Mouse (Mus musculus) brain, embryonic 14.5 days (tissue): ENCODE results near the gene Ints6. TPM values are rescaled to one million over a fixed set of nuclear protein-coding genes. Genes with fewer than 3 reads are reported as not detected.

Experiments
- DNase-seq: peaks from one replicate; pipeline ENCODE4 v3.0.0-alpha.2; 2011; ENCODE audit warnings: low read depth
- CTCF ChIP-seq: fragments of 200-500 bp; IDR thresholded peaks from 2 replicates; pipeline ENCODE4 v1.5.1; 2012; ENCODE audit warnings: inconsistent platforms, mild to moderate bottlenecking, moderate library complexity, borderline replicate concordance; ENCODE audit not compliant: insufficient read depth, insufficient read length; ENCODE audit errors: extremely low read depth
- POLR2A ChIP-seq: fragments of 200-500 bp; IDR thresholded peaks from 2 replicates; pipeline ENCODE4 v1.6.1; 2012; ENCODE audit warnings: mild to moderate bottlenecking, inconsistent platforms, borderline replicate concordance; ENCODE audit not compliant: poor library complexity, insufficient read depth, insufficient read length, severe bottlenecking; ENCODE audit errors: extremely low read depth
- polyA plus RNA-seq: library from polyadenylated mRNA; depleted of rRNA; stranded (reverse); fragments of >200 nt; gene quantifications from 2 replicates; pipeline ENCODE4 v1.2.3, GENCODE M21; 2012; rRNA removed

The Ints6 gene
- polyA plus RNA-seq: 14.0 and 17.4 TPM in 2 replicates

- TF ChIP-seq POLR2A: peak; percentile 98
- no peak for TF ChIP-seq CTCF
- DNase-seq: peak; percentile 100
Measured at GRCm38 (mm10) chr14:62761036-62761881, at the start of gene Ints6. Ints6 (minus strand) TSS chr14:62761169.

GRCm38 (mm10) chr14:62808661-62809523, 47.9 kb upstream of the Ints6 start:
- DNase-seq: no peak
- TF ChIP-seq POLR2A (no peak), CTCF (no peak)

DNA sequence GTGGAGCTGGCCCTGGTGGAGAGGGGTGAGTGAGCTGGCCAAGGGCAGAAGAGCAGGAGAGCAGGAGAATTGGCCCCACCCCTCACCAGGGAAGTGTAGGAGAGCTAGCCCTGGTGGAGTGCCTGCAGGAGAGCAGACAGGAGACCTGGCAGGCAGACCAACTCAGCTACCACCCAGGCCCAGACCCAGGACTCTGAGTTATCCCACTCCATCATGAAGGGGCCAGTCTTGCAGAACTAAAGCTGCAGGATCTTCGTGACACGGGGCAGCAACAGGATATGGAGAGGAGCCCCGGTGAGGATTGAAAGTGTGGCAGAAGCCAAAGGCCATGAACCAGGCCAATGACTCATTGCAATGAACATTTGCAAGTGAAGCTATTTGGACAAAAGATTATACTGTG, 46.0 kb upstream of the Ints6 start:
- TF ChIP-seq CTCF (no peak), POLR2A (no peak)
- no peak for DNase-seq

- DNase-seq: no peak
- TF ChIP-seq POLR2A (no peak), CTCF (no peak)
Measured at GRCm38 (mm10) chr14:62803204-62803603, 42.2 kb upstream of the Ints6 start.

GRCm38 (mm10) chr14:62800791-62801190, 39.8 kb upstream of the Ints6 start:
- TF ChIP-seq POLR2A: no peak
- TF ChIP-seq CTCF: no peak

GRCm38 (mm10) chr14:62798608-62799101, 37.7 kb upstream of the Ints6 start:
- TF ChIP-seq POLR2A (no peak), CTCF (no peak)
- peak; percentile 31 for DNase-seq

More at GRCm38 (mm10) chr14:62800791-62801190, 39.8 kb upstream of the Ints6 start:
- DNase-seq: no peak

DNA sequence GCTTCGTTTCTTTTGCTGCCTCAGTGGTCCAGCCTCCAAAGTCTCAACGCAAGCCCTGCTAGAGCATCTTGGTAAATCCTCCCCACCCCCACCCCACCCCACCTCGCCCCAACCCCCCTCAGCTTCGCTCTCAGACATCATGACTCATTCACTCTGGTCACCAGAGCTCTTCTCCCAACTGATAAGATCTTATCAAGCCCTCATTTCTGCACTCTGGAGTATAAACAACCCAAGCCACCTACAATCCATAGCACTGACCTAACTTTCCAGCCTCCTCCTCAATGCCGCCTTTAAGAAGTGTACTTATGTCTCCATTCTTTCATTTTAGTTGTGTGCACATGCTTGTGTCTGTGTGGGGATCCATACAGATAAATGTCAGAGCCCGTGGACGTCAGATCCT, 34.8 kb upstream of the Ints6 start:
- no peak for TF ChIP-seq CTCF
- no peak for TF ChIP-seq POLR2A
- no peak for DNase-seq

DNA sequence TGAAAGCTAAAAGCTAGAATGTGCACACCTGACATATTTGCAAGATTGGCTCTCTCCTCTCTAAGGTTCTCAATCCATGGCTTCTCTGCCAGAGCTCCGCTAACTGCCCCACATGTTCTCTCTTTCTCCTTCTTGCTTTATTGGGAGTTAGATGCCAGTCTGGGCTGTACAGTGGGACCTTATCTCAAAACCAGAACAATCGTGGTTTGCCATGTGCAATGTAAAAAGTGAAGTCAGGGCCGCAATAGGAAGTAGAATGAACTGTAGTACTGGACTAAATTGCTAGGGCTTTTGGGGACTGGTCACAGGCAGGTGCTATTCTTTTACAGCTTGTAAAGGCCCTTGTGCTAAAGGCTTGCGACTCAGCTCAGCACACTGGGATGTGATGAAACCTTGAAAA, 28.3 kb upstream of the Ints6 start:
- TF ChIP-seq CTCF: no peak
- TF ChIP-seq POLR2A: no peak
- DNase-seq: no peak

GRCm38 (mm10) chr14:62782981-62783380, 22.0 kb upstream of the Ints6 start:
- no peak for DNase-seq

DNA sequence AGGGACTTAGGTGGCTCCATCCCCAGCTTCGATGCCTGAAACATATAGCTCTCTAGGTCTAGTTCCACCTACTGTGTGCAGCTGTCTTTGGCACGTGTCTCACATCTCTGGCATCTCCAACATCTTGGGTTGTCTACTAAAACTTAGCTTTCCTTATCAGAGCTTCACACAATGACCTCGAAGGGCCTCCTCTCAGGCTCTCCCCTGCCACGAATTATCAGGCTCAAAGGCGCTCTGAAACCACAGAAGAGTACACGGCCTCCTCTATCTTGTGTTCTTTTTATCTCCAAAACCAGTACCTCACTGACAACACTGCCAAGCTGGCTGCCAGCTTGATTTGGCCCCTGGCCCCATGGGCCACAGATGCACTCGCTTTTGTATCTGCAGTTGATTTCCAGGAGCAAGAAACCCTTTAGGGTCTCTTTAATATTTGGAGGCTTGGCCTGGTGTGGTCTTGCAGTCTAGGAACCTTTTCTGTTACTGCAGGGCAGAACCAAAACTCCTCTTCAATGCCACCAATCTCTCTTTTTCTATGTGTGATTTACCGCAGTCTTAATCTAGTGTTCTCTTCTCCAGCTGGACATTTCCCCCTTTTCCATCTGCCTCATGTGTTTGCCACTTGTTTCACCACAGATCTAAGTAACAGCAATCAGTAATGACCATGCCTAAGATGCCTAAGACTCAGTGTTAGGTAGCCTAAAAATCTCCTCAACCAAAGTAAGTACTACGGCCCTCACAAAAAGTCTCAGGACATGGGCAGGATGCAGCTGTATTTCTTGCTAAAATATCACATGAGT, 19.7 kb upstream of the Ints6 start:
- TF ChIP-seq POLR2A (no peak), CTCF (no peak)
- no peak for DNase-seq

More at GRCm38 (mm10) chr14:62782981-62783380, 22.0 kb upstream of the Ints6 start:
- TF ChIP-seq POLR2A (no peak), CTCF (no peak)

- TF ChIP-seq CTCF (no peak), POLR2A (no peak)
- DNase-seq: no peak
Measured at GRCm38 (mm10) chr14:62778095-62778494, 17.1 kb upstream of the Ints6 start.

- TF ChIP-seq POLR2A: no peak
- TF ChIP-seq CTCF: no peak
- DNase-seq: no peak
Measured at GRCm38 (mm10) chr14:62775034-62775433, 14.1 kb upstream of the Ints6 start.

DNA sequence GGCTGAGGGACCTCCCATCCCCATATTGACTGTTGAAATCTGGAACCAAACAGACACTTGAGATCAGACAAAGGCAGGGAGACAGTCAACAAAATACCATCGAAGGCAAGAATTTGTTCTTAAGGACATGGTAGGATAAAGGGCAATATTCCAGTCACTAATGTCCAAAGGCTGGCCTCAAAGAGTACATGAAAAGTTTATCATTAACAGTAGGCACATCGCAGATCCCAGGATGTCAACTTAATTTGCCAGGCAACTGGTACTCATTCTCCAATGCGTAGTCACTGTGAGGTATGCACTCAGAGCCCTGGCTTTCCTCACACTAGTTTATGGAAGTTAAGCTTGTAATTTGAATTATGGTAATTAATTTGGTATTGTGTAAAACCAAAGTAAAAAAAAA, 13.3 kb upstream of the Ints6 start:
- DNase-seq: no peak
- TF ChIP-seq POLR2A: no peak
- TF ChIP-seq CTCF: no peak

GRCm38 (mm10) chr14:62773766-62774165, 12.8 kb upstream of the Ints6 start:
- TF ChIP-seq POLR2A: no peak
- TF ChIP-seq CTCF: no peak
- no peak for DNase-seq
